Mouse (Mus musculus) layer of hippocampus, adult 2 months (tissue): ENCODE measurements around the gene Colgalt2. TPM values are rescaled to one million over a fixed set of nuclear protein-coding genes. Genes with fewer than 3 reads are reported as not detected.
A peak's percentile ranks its signal among the peaks of the same experiment; 100 is the strongest.

Source experiments
- DNase-seq, 2 experiments: peaks; one replicate each; pipeline ENCODE4 v3.0.0; 2022; ENCODE audit warnings: low spot score in 2 of 2
- H3K27ac ChIP-seq: fragments of 200-600 bp; 2 replicates; pipeline ENCODE4 v1.8.1; 2022
- H3K4me3 ChIP-seq: fragments of 200-600 bp; 2 replicates; pipeline ENCODE4 v1.8.1; 2022; ENCODE audit warnings: mild to moderate bottlenecking
- CTCF ChIP-seq: fragments of 200-600 bp; conservative IDR thresholded peaks from 2 replicates; pipeline ENCODE4 v1.8.1; 2022; ENCODE audit warnings: antibody characterized with exemption, mild to moderate bottlenecking, moderate library complexity
- total RNA-seq, 2 experiments: library from RNA; stranded (reverse); gene quantifications; 2 replicates each; pipeline ENCODE4 v1.2.3; 2021

The Colgalt2 gene
- total RNA-seq, 2 experiments from 2014 or later: 6.2 to 7.1 TPM

DNA sequence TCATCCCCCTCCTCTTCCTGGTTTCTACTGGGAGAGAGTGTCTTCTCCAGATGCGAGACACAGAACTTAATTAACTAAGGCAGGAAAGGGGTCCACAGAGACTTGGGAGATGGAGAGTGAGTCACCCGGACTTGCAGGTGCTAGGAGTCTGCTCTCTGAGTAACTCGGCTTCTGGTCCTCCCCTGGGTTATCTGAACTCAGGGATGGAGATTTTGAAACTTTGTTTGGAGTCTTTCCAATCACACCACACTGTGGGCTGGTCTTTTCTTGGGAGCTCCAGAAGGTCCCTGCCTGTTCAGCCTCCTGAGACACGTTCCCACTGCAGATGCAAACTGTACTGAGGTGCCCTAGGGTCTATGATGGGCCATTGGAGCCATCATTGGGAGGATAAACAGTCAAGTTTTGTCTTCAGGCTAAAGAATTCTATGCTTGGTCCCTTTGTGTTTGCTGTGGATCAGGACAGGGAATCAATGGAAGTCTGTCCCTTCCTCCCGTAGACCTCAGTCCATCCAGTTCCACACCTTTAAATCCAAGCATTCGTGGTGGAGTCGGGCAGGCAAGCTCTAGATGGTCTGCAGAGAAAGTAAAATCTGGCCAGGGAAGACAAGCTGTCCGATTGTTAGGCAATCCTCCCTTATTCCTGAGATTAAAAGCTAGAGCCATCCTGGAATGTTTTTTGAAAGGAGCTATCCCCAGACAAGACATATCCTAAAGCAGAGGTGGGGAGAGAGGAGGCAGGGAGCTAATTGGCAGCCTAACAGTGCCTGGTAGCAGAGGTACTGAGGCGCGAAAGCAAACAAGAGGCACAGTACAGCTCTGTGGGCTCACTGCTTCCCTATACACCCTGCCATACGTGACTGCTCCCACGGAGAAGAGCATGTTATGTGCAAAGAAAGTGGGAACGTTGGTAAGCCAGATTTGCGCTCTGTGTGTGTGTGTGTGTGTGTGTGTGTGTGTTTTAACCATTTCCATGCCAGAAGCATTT, 1.2 kb downstream of the Colgalt2 start:
- TF ChIP-seq CTCF: no peak
- DNase-seq: peak in 1 of 2 experiments; percentile 7
- Histone ChIP-seq H3K27ac (peak overlapping the region; percentile 73), H3K4me3 (peak overlapping the region; percentile 80)

DNA sequence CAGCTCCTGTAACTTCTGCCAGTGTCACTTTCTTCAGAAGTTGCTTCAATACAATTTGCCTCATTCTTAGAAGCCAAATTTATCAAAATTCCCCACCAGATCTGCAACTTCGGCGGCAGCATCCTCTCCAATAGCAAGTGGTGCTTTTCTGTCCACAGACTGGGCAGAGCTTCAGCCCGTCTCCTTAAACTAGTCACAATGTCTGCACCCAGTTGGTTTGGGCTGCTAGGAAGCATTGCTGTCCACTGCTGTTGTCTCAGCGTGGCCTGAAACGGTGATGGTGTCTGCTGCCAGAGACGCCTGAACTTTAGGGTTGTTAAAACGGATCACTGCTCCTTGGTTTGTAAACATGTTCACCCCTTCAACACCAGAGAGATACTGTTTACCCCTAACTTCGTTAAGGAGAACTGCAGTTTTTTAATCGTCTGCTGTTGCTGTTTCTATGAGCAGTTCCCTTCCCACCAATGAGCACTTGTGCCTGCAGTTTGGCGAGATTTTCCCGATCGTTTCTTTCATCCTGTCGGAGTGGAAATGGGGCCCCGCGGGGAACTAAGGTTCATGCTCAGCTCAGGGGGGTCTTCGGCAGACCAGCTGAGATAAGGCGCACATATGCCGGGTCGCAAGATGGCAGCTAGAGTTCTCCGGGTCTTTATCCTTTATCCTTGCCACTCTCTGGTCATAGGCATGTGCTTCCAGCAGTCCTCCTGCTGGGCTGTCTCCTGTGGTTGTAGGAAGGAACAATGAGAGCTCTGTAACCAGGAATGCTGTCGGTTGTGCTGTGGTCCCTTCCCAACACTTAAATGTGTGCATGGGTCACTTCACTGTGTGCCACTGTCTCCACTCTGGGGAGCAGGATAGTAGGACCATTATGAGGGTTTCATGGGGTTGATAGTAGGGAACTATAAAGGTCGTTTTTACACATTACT, 7.7 kb downstream of the Colgalt2 start:
- H3K27ac ChIP-seq: no peak overlapping the region
- no peak; the same call in none of the 2 replicates for TF ChIP-seq CTCF
- H3K4me3 ChIP-seq: no peak overlapping the region; the same call in 1 of the 2 replicates
- no peak for DNase-seq

GRCm38 (mm10) chr1:152409356-152409755, 9.7 kb downstream of the Colgalt2 start:
- no peak for TF ChIP-seq CTCF
- no peak for DNase-seq
- Histone ChIP-seq H3K4me3 (no peak overlapping the region), H3K27ac (no peak overlapping the region)

GRCm38 (mm10) chr1:152410657-152411056, 11.0 kb downstream of the Colgalt2 start:
- TF ChIP-seq CTCF: no peak
- H3K27ac ChIP-seq: no peak overlapping the region
- H3K4me3 ChIP-seq: no peak overlapping the region
- DNase-seq: peak; percentile 42 to 51

DNA sequence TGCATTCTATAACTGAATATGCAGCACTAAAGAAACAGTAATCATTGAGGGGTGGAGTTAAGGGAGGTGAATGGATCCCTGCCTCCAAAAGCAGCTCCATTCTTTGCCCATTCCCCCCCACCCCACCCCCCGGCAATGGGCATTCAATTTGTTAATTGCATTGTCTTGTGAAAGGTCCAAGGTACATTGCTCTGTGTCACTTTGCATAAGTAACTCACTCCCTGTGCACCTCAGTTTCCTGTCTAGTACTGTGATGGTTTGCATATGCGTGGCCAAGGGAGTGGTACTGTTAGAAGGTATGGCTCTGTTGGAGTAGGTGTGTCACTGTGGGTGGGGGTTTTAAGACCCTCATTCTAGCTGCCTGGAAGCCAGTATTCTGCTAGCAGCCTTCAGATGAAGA, 13.5 kb downstream of the Colgalt2 start:
- Histone ChIP-seq H3K27ac (no peak overlapping the region), H3K4me3 (no peak overlapping the region)
- DNase-seq: no peak
- TF ChIP-seq CTCF: no peak

GRCm38 (mm10) chr1:152413961-152414360, 14.3 kb downstream of the Colgalt2 start:
- no peak overlapping the region for H3K27ac ChIP-seq
- TF ChIP-seq CTCF: no peak
- no peak for DNase-seq
- no peak overlapping the region for H3K4me3 ChIP-seq

- no peak overlapping the region for H3K27ac ChIP-seq
- no peak for TF ChIP-seq CTCF
- DNase-seq: peak; percentile 35 to 61
Observed at GRCm38 (mm10) chr1:152414451-152414850, 14.8 kb downstream of the Colgalt2 start.

GRCm38 (mm10) chr1:152416306-152416904, 16.8 kb downstream of the Colgalt2 start:
- DNase-seq: no peak
- no peak for TF ChIP-seq CTCF
- no peak overlapping the region for H3K4me3 ChIP-seq
- no peak overlapping the region for H3K27ac ChIP-seq

More at GRCm38 (mm10) chr1:152414451-152414850, 14.8 kb downstream of the Colgalt2 start:
- H3K4me3 ChIP-seq: no peak overlapping the region

DNA sequence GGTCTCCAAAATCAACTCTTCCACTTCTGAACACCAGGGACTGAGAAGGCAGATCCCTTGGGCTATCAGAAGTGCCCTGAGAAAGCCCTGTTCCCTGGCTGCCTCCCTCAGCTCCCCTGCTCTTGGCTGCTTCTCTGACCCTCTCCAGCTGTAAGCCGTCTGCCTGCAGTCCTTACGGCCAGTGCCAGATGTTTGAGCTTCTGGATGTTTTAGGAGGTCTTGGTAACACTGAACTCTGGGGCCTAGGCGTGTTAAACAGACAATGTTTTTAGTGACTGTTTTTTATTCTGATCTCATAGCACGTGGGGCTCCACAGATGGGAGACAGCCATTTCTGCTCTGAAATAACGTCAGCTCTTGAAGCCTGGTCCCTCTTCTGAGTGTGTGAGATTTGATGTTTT, 18.0 kb downstream of the Colgalt2 start:
- Histone ChIP-seq H3K4me3 (no peak overlapping the region), H3K27ac (no peak overlapping the region)
- TF ChIP-seq CTCF: no peak
- DNase-seq: no peak

DNA sequence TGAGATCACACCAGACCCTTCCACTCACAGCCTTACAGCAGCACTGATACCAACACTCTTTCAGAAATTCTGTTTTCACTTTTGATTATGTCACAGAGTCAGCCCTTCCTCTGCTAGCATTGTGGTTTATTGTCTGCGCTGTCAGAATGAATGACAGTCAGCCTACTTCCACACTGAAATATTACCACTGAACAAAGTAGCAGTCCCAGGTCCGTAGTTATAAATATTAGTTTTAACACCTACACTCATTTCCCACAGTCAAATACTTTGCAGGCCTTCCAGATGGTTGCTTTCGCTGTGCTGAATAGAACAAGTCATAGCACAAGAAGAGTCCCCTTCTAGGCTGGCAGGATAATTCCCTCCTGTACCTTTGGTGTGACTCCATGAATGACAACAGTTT, 22.7 kb downstream of the Colgalt2 start:
- DNase-seq: no peak
- 0 out of 2 replicates have a peak overlapping the region, but pooled peaks have one; percentile 10 for H3K27ac ChIP-seq
- no peak for TF ChIP-seq CTCF

DNA sequence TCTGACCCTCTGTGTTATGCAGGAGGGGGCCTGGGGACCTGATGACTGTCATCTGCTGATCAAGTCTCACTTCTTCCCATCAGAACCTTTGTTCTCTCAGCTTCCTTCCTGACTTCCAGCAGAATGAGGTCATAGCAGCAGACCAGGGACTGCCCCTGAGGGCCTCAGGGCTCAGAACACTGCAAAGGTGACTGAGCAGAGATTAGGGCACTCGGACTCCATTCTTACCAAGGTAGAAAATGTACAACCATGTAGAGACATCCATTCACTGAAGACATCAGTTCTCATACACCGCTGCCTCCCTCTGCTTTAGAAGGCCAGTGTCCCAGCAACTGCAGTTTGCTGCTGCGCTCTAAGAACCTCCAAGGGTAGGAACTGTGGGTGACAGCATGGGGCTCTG, 23.4 kb downstream of the Colgalt2 start:
- DNase-seq: no peak
- Histone ChIP-seq H3K4me3 (no peak overlapping the region), H3K27ac (no peak overlapping the region)
- TF ChIP-seq CTCF: no peak

More for the DNA sequence above, 22.7 kb downstream of the Colgalt2 start:
- H3K4me3 ChIP-seq: no peak overlapping the region

GRCm38 (mm10) chr1:152427912-152428581, 28.4 kb downstream of the Colgalt2 start:
- Histone ChIP-seq H3K27ac (no peak overlapping the region), H3K4me3 (peak overlapping the region; percentile 22; the same call in 1 of the 2 replicates)
- DNase-seq: no peak
- TF ChIP-seq CTCF: no peak
